Mouse (Mus musculus) thymus, postnatal 36 days (tissue): ENCODE data around the gene 2310079G19Rik.

Source experiments
- DNase-seq, 2 experiments: peaks; one replicate each; pipeline ENCODE4 v3.0.0; 2022; ENCODE audit warnings: mixed read lengths in 2 of 2

Gene 2310079G19Rik

DNA sequence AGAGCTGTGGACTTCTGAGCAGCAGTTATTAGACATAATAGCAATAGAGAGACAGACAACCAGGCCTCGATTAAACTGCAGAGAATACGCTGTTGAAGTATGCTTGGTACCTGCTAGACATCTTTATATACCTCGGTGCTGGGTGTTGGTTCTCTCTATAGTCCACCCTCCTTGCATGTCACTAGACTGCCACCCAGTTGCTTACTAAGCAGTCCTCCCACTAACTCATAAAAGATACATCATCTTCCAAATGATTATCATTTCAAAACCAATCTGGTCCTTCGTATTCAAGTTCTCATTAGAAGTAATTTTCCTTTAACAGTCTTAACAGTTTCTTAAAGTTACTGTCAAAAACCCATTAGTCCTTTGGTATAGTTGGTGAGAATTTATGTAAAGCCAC is at the start of gene 2310079G19Rik:
Gene 2310079G19Rik (minus strand): TSS at position 101 of the 400 bp plus-strand sequence.
- no peak for DNase-seq

DNA sequence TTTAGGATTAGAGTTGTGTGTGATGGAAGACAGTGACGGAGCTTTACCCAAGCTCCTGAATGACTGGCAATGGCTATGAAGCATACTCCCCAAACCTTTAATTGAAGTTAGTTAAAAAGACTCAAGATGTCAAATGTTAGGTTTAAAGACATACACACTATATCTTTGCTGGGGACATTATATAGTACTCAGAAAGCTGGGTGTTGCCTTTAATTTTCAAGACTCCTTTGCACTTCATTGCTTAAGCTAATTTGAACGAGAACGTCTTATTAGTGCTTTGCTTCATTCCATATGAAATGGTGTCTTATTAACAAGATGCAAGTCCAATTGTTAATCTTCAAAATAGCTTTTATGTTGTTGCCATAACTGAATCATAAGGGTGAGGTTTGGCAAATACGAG is 44.1 kb upstream of the 2310079G19Rik start, which contains the start of gene Krtap27-1:
Gene Krtap27-1 (minus strand): TSS at position 101 of the 400 bp plus-strand sequence.
- DNase-seq: no peak

- DNase-seq: no peak
Measured at GRCm38 (mm10) chr16:88657426-88657825, 30.0 kb upstream of the 2310079G19Rik start.

GRCm38 (mm10) chr16:88651952-88652351 is 24.5 kb upstream of the 2310079G19Rik start:
- DNase-seq: no peak

GRCm38 (mm10) chr16:88651082-88651481 is 23.6 kb upstream of the 2310079G19Rik start:
- DNase-seq: no peak

DNA sequence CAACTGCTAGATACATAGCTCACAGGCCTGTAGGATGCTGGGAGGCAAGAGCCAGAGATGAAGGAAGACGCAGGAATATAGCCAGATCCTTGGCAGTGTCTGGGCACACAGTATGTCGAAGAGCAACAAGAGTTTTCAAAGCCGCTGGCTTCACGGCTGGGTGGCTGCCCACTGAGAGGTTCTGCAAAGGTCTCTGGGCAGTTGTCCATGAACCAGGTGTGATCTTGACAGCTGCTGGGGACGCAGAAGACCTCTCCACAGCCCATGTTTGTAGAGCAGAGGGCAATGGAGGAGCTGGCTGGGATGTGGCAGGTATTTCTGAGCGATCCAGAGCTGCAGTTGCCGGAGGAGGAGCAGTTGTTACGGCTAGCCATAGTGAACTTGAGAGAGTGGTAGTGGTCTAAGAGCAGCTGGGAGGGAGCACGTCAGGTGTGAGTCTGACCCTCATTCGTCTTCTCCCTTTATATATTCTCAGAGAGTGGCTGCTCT is 19.9 kb upstream of the 2310079G19Rik start, which contains the start of gene Krtap26-1:
Gene Krtap26-1 (minus strand): TSS at position 439 of the 489 bp plus-strand sequence.
- DNase-seq: no peak

GRCm38 (mm10) chr16:88646366-88647111 is 19.1 kb upstream of the 2310079G19Rik start:
- no peak for DNase-seq

- DNase-seq: no peak
Measured at GRCm38 (mm10) chr16:88640053-88640452, 12.6 kb upstream of the 2310079G19Rik start.

DNA sequence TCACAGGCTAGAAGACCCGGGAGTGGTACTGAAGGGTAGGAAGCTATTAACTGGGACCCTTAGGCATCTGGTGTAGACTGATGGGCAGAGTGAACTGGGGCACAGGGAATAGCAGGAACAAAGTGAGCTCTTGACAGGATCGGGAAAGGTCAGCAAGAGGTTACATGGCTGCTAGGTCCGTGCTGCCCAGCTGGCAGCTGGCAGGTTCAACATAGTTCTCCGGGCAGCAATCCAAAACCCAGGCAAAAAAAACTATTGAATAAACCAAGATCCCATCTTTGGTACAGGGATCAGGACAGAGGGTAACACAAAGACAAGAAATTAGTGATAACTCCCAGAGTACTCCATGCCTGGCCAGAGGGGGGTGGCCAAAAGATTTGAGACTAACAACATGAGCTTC is 7.7 kb upstream of the 2310079G19Rik start:
- DNase-seq: no peak

DNA sequence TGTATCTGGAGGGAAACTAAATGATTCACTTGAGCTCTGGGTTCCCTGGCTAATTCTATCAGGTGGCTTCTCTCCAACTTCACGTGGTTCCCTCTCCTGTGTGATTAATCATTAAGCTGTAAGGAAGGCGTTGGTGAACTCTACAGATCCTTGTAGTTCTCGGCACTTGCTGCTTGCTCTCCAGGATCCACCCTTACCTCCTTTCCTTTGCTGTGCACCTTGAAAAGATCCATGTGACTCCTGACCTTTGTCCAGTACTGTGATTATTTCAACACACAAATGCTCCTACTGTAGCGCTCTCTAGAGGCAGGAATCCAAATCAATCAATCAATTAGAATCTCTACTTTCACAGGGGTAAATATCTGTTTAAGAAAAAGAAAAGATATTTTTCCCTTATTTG is 4.0 kb upstream of the 2310079G19Rik start:
- DNase-seq: no peak

- no peak for DNase-seq
Measured at GRCm38 (mm10) chr16:88612712-88613111, 14.8 kb downstream of the 2310079G19Rik start.

DNA sequence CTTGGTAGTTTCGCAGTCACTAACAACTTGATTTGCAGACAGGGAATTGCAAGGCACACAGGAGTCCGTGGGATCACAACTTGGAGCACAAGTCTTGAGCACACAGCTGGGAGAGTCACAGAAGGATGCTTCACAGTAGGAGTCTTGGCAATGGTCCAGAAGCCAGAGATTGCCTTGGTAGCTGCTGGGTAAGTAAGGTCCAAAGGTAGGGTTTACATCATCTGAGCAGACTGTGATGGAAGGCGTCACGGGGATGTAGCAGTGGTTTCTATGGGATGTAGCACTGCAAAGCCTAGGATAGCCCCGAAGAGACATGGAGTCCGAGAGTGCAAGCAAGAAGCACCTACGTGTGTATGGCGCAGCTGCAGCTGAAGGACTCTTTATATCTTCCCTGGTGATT is 15.5 kb downstream of the 2310079G19Rik start, which contains the start of gene Krtap24-1:
Gene Krtap24-1 (minus strand): TSS at position 358 of the 400 bp plus-strand sequence.
- DNase-seq: no peak

DNA sequence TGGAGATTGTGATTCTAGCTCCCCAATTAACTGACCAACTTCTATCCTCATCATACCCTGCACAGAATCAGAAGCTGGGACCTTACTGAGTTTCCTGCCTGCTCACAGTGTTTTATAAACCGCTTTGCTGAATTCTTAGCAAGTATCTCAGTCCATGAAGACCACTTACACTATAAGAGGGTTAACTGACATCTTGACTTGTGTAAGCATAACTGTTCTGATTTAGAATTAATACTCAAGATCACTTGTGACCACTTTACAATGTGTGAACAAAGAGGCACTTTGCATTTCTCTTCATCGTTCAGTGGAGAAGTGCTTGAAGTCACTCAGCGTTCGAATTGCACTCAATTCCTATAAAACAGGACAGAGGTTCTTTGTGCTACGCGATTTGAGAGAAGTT is 22.9 kb downstream of the 2310079G19Rik start:
- DNase-seq: no peak

DNA sequence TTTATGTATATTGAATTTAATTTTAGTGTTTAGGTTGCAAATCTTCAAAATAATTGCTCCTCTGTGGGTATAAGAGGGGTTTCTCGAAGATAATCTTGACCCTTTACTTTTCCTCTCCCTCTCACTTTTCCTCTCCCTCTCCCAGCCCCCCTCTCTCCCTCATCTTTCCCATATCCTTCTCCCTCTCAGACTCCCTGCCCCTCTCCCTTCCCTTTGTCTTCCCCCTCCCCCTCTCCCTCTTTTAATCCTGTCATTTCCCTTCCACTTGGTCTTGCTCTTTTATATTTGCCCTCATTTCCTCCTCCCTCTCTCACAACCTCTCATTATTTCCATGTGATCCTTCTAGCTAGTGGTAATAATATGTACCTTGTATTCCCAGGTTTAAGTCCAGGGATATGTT is 25.0 kb downstream of the 2310079G19Rik start:
- DNase-seq: no peak

GRCm38 (mm10) chr16:88600303-88600702 is 27.2 kb downstream of the 2310079G19Rik start:
- no peak for DNase-seq

- no peak for DNase-seq
Measured at GRCm38 (mm10) chr16:88599504-88600237, 27.8 kb downstream of the 2310079G19Rik start.

GRCm38 (mm10) chr16:88592758-88593157 is 34.7 kb downstream of the 2310079G19Rik start:
- DNase-seq: no peak

- no peak for DNase-seq
Measured at GRCm38 (mm10) chr16:88583338-88583737, 44.1 kb downstream of the 2310079G19Rik start.
